Mouse (Mus musculus) heart, postnatal 0 days (tissue): ENCODE results near the gene Sdc4. TPM values are rescaled to one million over a fixed set of nuclear protein-coding genes. Genes with fewer than 3 reads are reported as not detected.

ENCODE experiments used
- ATAC-seq: fragments of 200-750 bp; cut with Nextera tagmentation; 2 replicates; pipeline ENCODE4 v1.8.0; 2017; ENCODE audit warnings: low read depth, moderate number of reproducible peaks, moderate library complexity; ENCODE audit not compliant: insufficient read depth
- DNase-seq: peaks from one replicate; pipeline ENCODE4 v3.0.0-alpha.2; 2016; ENCODE audit warnings: low spot score
- H3K27ac ChIP-seq: fragments of 300-500 bp; sonication (generic); 2 replicates; pipeline ENCODE4 v1.5.1; 2014; ENCODE audit warnings: low read depth, mild to moderate bottlenecking
- H3K27me3 ChIP-seq: fragments of 300-500 bp; sonication (generic); 2 replicates; pipeline ENCODE4 v1.6.1; 2014; ENCODE audit warnings: low read length, mixed read lengths; ENCODE audit not compliant: control insufficient read depth, insufficient read depth
- H3K36me3 ChIP-seq: fragments of 300-500 bp; sonication (generic); replicated peaks from 2 replicates; pipeline ENCODE4 v1.6.1; 2014; ENCODE audit warnings: low read length, mixed read lengths; ENCODE audit not compliant: control insufficient read depth, insufficient read depth
- H3K4me1 ChIP-seq: fragments of 300-500 bp; sonication (generic); 2 replicates; pipeline ENCODE4 v1.6.1; 2014; ENCODE audit warnings: antibody characterized with exemption; ENCODE audit not compliant: control insufficient read depth, insufficient read depth
- H3K4me2 ChIP-seq: fragments of 300-500 bp; sonication (generic); 2 replicates; pipeline ENCODE4 v1.6.1; 2014; ENCODE audit warnings: low read depth, mild to moderate bottlenecking, low read length, moderate library complexity
- H3K4me3 ChIP-seq: fragments of 300-500 bp; sonication (generic); 2 replicates; pipeline ENCODE4 v1.5.1; 2014; ENCODE audit warnings: low read depth, low read length
- H3K9ac ChIP-seq: fragments of 300-500 bp; sonication (generic); replicated peaks from 2 replicates; pipeline ENCODE4 v1.6.1; 2014; ENCODE audit warnings: low read depth, low read length, mixed read lengths
- H3K9me3 ChIP-seq: fragments of 300-500 bp; sonication (generic); replicated peaks from 2 replicates; pipeline ENCODE4 v1.6.1; 2016; ENCODE audit warnings: low read length; ENCODE audit not compliant: control insufficient read depth
- CTCF ChIP-seq: IDR thresholded peaks from 2 replicates; pipeline ENCODE4 v1.5.1; 2016; ENCODE audit warnings: antibody characterized with exemption, control low read depth, low read depth
- EP300 ChIP-seq: IDR thresholded peaks from 2 replicates; pipeline ENCODE4 v1.6.1; 2016; ENCODE audit warnings: antibody characterized with exemption, low read depth
- WGBS: fragments of 180-500 bp; shearing (Covaris S2); extraction: QIAGEN DNeasy Blood & Tissue Kit; methylation state at CpG from one replicate; pipeline ENCODE4 v1.1.7; 2014; 5-methylcytosine and 5-hydroxymethylcytosine counted together
- polyA plus RNA-seq: library from polyadenylated mRNA; unstranded; fragments of >200 nt; fragmentation: Nextera tagmentation; extraction: Ambion mirVana; gene quantifications from 2 replicates; pipeline ENCODE4 v1.2.1, GENCODE M21; 2015
- total RNA-seq: library from RNA; depleted of rRNA; stranded (reverse); fragments of >200 nt; gene quantifications from 2 replicates; pipeline ENCODE4 v1.2.3, GENCODE M21; 2014; ENCODE audit warnings: low replicate concordance; rRNA removed

Gene Sdc4
- total RNA-seq (42.2 and 46.5 TPM in 2 replicates), polyA plus RNA-seq (30.4 and 30.7 TPM in 2 replicates)

DNA sequence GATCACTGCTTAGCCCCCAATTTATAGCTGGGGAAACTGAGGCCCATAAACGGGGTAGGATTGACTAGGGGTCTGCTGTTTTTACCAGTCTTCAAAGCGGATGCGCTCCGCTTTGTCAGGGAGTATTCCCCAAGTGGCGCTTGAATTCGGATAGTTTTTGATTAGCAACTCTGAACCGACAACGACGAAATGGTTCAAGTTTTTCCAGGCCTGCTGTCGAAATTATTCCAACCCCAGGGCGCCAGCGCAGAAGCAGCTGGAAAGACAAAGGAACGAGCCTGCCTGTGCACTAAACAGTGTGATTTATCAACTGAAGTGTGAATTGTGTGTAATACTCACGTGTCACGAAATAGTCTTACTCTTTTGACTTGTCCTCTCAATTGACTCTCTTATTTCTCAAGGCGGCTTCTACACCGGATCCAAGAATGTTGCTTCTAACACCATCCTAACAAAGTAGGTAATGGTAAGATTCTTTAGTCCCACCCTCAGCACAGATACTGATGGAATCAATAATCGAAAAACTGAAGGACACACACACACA is at the start of gene Sdc4:
Gene Sdc4, minus strand, starts transcription at position 428 of the 541 bp plus-strand sequence.
- peaks cover 15% of the 10 kb centered on the region; the same call in 1 of the 2 replicates for H3K4me1 ChIP-seq
- WGBS, result 17% methylated on average over 18 of the region's 18 CpGs
- no peaks in the 10 kb centered on the region for H3K9me3 ChIP-seq
- ATAC-seq (no peak), DNase-seq (no peak)
- H3K27ac ChIP-seq, result peak within 1 kb of the TSS; percentile 78
- peak within 1 kb of the TSS; percentile 68 for H3K4me3 ChIP-seq
- TF ChIP-seq CTCF (no peak), EP300 (no peak)
- H3K4me2 ChIP-seq, result peak within 1 kb of the TSS; percentile 87
- peaks cover 43% of the 10 kb centered on the region for H3K27me3 ChIP-seq
- peak within 1 kb of the TSS; percentile 67 for H3K9ac ChIP-seq
- no peaks in the 10 kb centered on the region for H3K36me3 ChIP-seq

DNA sequence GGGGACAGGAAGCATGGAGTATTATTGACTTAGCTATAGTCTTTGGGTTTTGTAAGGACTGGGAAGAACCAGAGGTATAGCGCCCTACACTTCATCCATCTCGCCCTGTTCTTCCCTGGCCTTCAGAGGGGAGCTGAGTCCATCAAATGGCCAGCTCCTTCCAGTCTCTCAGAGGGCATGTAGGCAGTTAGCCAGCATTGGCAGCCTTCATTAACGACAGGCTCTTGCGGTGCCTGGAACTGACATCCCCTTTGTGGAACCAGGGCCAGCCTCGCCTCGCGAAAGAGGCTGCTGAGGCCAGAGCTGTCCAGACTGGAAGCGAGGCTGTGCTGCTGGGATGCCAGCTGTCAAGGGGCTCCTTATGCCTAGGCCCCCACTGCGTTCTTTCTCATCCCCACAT is 44.1 kb upstream of the Sdc4 start:
- H3K4me2 ChIP-seq, result peak overlapping the region; percentile 83

DNA sequence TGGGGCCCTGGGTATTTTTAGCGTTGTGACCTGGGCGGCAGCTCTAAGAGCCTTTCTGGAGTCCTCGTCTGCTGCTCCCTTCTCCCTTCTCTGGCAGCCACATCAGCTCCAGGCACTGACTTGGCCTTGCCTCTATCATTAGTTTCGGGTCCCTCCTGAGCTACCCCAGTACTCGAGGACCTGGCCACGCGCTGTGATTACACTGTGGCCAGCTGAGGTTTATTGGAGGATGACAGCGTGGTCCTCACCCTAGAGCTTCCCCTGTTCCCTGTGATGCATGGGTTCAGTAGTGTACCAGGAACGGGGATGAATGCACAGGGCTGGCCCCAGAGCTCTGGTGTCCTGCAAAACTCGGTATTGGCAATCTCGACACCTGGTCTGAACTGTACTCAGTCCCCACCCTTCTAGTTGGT is 43.4 kb upstream of the Sdc4 start:
- DNase-seq (peak; percentile 51), ATAC-seq (no peak)
- Histone ChIP-seq H3K4me3 (peak overlapping the region; percentile 66), H3K9me3 (no peaks in the 10 kb centered on the region), H3K27ac (peak overlapping the region; percentile 52), H3K4me1 (peaks cover 7% of the 10 kb centered on the region; the same call in 1 of the 2 replicates), H3K36me3 (peaks cover 14% of the 10 kb centered on the region), H3K9ac (peak overlapping the region; percentile 65), H3K4me2 (peak overlapping the region; percentile 83), H3K27me3 (no peaks in the 10 kb centered on the region)
- WGBS, result 7% methylated on average over 11 of the region's 11 CpGs
- TF ChIP-seq CTCF (no peak), EP300 (no peak)

More for the DNA sequence above, 44.1 kb upstream of the Sdc4 start:
- Histone ChIP-seq H3K27ac (no peak overlapping the region), H3K4me3 (no peak overlapping the region), H3K27me3 (no peaks in the 10 kb centered on the region), H3K36me3 (peaks cover 14% of the 10 kb centered on the region), H3K9me3 (no peaks in the 10 kb centered on the region), H3K4me1 (peaks cover 7% of the 10 kb centered on the region; the same call in 1 of the 2 replicates), H3K9ac (no peak overlapping the region)
- WGBS, result 70% methylated on average over 9 of the region's 9 CpGs
- TF ChIP-seq CTCF (no peak), EP300 (no peak)
- ATAC-seq, result no peak
- no peak for DNase-seq

DNA sequence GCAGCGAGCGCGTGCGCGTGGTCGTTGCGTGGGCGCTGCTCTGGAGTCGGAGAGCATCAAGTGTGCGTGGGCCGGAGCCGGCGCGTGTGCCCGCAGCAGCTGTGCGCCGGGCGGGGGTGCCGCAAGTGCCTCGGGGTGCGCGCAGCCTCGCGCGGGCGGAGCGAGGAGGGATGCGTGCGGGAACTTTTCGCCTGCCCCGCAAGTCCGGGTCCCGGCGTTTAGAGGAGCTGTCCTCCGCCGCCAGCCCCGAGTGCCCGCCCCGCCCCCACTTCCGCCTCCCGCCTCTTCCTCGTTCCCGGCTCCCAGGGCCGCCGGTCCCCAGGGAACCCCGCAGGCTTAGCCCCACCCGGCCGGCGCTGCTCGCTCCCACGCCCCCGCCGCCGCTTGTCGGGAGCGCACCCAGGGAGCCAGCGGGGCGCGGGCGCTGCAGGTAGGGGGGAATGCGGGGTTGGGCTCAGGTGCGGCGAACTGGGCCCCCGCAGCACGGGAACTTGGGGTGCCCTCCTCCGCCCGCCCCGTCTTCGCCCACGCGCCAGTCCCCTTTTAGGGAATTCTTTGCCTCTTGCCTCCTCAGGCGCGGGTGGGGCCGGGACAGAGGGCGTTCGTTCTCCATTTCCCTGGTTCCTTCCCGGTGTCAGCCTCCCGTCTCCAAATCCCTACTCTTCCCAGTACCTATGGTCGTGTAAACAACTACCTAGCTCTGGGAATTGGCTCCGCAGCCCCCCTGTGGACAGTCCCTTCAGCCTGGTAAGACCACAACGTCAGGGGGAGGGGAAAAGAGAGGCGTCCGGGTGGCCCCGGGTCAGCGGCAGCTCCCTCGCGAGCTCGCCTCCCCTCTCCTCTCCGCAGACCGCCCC is 42.8 kb upstream of the Sdc4 start:
- TF ChIP-seq CTCF (no peak), EP300 (no peak)
- under 1% methylated on average over 75 of the region's 90 CpGs for WGBS
- H3K27me3 ChIP-seq, result no peaks in the 10 kb centered on the region
- peak overlapping the region; percentile 52 for H3K27ac ChIP-seq
- H3K36me3 ChIP-seq, result peaks cover 14% of the 10 kb centered on the region
- peak; percentile 72 for ATAC-seq
- DNase-seq, result peak; percentile 18
- H3K4me3 ChIP-seq, result peak overlapping the region; percentile 66
- peak overlapping the region; percentile 65 for H3K9ac ChIP-seq
- H3K4me2 ChIP-seq, result peak overlapping the region; percentile 83
- peaks cover 7% of the 10 kb centered on the region; the same call in 1 of the 2 replicates for H3K4me1 ChIP-seq
- no peaks in the 10 kb centered on the region for H3K9me3 ChIP-seq

DNA sequence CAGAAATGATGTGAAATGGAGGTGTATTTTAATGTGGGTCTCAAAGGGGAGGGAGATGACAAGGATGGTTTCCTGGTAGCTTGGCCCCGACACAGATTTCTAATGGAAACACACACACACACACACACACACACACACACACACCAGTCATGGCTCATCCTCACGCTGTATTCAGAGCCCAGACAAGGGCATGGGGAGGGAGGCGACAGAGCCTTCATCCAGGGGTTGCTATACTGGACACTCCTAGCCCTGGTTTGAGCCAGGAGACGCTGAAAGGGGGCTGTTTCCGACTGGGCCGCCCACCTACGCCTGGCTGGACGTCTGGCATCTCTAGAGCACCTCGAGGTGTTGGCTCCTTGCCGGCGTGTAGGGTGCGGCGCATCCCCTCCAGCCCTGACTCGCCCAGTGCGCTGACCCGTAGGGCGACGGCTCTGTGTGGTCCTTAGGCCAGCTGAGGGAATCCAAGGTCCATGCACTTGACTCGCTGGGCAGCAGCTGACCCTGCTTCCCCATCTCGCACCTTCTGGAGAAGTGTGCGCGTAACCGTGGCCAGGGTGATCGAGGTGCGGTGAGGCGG is 42.1 kb upstream of the Sdc4 start, which contains the start of gene Dbndd2:
Gene Dbndd2, plus strand, starts transcription at position 426 of the 577 bp plus-strand sequence.
- TF ChIP-seq CTCF, result no peak
- Histone ChIP-seq H3K27ac (peak within 1 kb of the TSS; percentile 52), H3K9ac (peak within 1 kb of the TSS; percentile 65), H3K27me3 (no peaks in the 10 kb centered on the region), H3K4me3 (peak within 1 kb of the TSS; percentile 66), H3K36me3 (peaks cover 11% of the 10 kb centered on the region), H3K4me1 (peaks cover 7% of the 10 kb centered on the region; the same call in 1 of the 2 replicates), H3K9me3 (no peaks in the 10 kb centered on the region), H3K4me2 (peak within 1 kb of the TSS; percentile 83)
- ATAC-seq, result peak; percentile 24; the same call in 1 of the 2 replicates
- no peak for DNase-seq
- 2% methylated on average over 25 of the region's 26 CpGs for WGBS
